8 mouse cellular contexts compared by ENCODE assay signal in genomic region chr7:126696303-126696702, GRCm38 (mm10). TPM values are rescaled to one million over a fixed set of nuclear protein-coding genes. Genes with fewer than 3 reads are reported as not detected.
DNase-seq lines count a peak whose midpoint lies in the region; ATAC-seq and TF ChIP-seq lines count a peak whose summit lies in the region.

No protein-coding gene starts in this region.

- no peaks in the 10 kb centered on the region for H3K9me3 ChIP-seq in embryonic facial prominence, embryonic 12.5 days
- no peaks in the 10 kb centered on the region for H3K9me3 ChIP-seq in intestine, embryonic 14.5 days (ENCODE audit: control insufficient read depth, low read length)
- no peaks in the 10 kb centered on the region for H3K9me3 ChIP-seq in neural tube, embryonic 12.5 days

- DNase-seq in left cerebral cortex, adult 2 months (ENCODE audit: extremely low spot score in 1 of 2, low spot score in 2 of 2), result no peak
- no peak for DNase-seq in left cerebral cortex, postnatal 25 days (ENCODE audit: low spot score in 2 of 2)
- no peak for DNase-seq in intestine, embryonic 14.5 days (ENCODE audit: low spot score)
- no peak for DNase-seq in right cerebral cortex, postnatal 10 days (ENCODE audit: low spot score in 2 of 2)
- no peak for DNase-seq in natural killer cell, adult 2 months (ENCODE audit: low spot score in 2 of 2)
- no peak for DNase-seq in ovary, adult 18-20 months (ENCODE audit: low spot score)

- TF ChIP-seq CTCF in left cerebral cortex, adult 2 months (IDR thresholded peaks at IDR 0.05), result no peak

- WGBS in embryonic facial prominence, embryonic 12.5 days, result 3% methylated on average over 17 of the region's 17 CpGs
- 4% methylated on average over 17 of the region's 17 CpGs for WGBS in intestine, embryonic 14.5 days
- 3% methylated on average over 17 of the region's 17 CpGs for WGBS in neural tube, embryonic 12.5 days

- peak overlapping the region; percentile 82 for H3K4me2 ChIP-seq in embryonic facial prominence, embryonic 12.5 days (replicated peaks)
- H3K4me2 ChIP-seq in intestine, embryonic 14.5 days (ENCODE audit: low read length), result peak overlapping the region; percentile 85
- peak overlapping the region; percentile 92 for H3K4me2 ChIP-seq in neural tube, embryonic 12.5 days (replicated peaks)

- H3K4me1 ChIP-seq in embryonic facial prominence, embryonic 12.5 days, result peaks cover 25% of the 10 kb centered on the region
- peaks cover 8% of the 10 kb centered on the region for H3K4me1 ChIP-seq in intestine, embryonic 14.5 days (replicated peaks; ENCODE audit: control insufficient read depth, insufficient read depth, low read length)
- H3K4me1 ChIP-seq in neural tube, embryonic 12.5 days, result peaks cover 33% of the 10 kb centered on the region

- H3K4me3 ChIP-seq in left cerebral cortex, adult 2 months, result peak overlapping the region; percentile 74
- peak overlapping the region; percentile 78 for H3K4me3 ChIP-seq in embryonic facial prominence, embryonic 12.5 days
- peak overlapping the region; percentile 63 for H3K4me3 ChIP-seq in intestine, embryonic 14.5 days (ENCODE audit: low read depth, low read length)
- peak overlapping the region; percentile 84 for H3K4me3 ChIP-seq in neural tube, embryonic 12.5 days

- ATAC-seq in embryonic facial prominence, embryonic 12.5 days (ENCODE audit: insufficient number of reproducible peaks, insufficient read depth, low FRiP score, low TSS enrichment), result no peak
- peak; percentile 7 for ATAC-seq in intestine, embryonic 14.5 days (replicated peaks; ENCODE audit: low FRiP score, low TSS enrichment, low read depth)
- no peak for ATAC-seq in neural tube, embryonic 12.5 days (ENCODE audit: low FRiP score, low read depth)

- no peaks in the 10 kb centered on the region for H3K27me3 ChIP-seq in embryonic facial prominence, embryonic 12.5 days
- no peaks in the 10 kb centered on the region for H3K27me3 ChIP-seq in intestine, embryonic 14.5 days (replicated peaks; ENCODE audit: control insufficient read depth, insufficient read depth, low read length)
- no peaks in the 10 kb centered on the region for H3K27me3 ChIP-seq in neural tube, embryonic 12.5 days (replicated peaks)

- H3K27ac ChIP-seq in left cerebral cortex, adult 2 months, result peak overlapping the region; percentile 73
- no peak overlapping the region for H3K27ac ChIP-seq in embryonic facial prominence, embryonic 12.5 days
- H3K27ac ChIP-seq in intestine, embryonic 14.5 days (ENCODE audit: low read depth), result no peak overlapping the region
- H3K27ac ChIP-seq in neural tube, embryonic 12.5 days, result no peak overlapping the region

- peaks cover 26% of the 10 kb centered on the region for H3K36me3 ChIP-seq in embryonic facial prominence, embryonic 12.5 days
- peaks cover 20% of the 10 kb centered on the region for H3K36me3 ChIP-seq in intestine, embryonic 14.5 days (ENCODE audit: control insufficient read depth, insufficient read depth, low read length)
- peaks cover 30% of the 10 kb centered on the region for H3K36me3 ChIP-seq in neural tube, embryonic 12.5 days

- intact Hi-C loops in left cerebral cortex, adult 2 months (cut with DNase I), result no loop called here
- intact Hi-C loops in left cerebral cortex, postnatal 25 days (cut with DNase I), result no loop called here

- H3K9ac ChIP-seq in embryonic facial prominence, embryonic 12.5 days, result peak overlapping the region; percentile 83
- peak overlapping the region; percentile 47 for H3K9ac ChIP-seq in intestine, embryonic 14.5 days (ENCODE audit: low read length)
- H3K9ac ChIP-seq in neural tube, embryonic 12.5 days, result peak overlapping the region; percentile 75

RNA-seq across cellular contexts. Expression of gene Slx1b, which starts 0.7 kb away (rescaled TPM):
- total RNA-seq in left cerebral cortex, adult 2 months (2021), result 10 to 100 TPM; 17.9 to 21.1 TPM
- total RNA-seq in left cerebral cortex, postnatal 25 days (2021), result 10 to 100 TPM; 14.4 to 17.0 TPM
- 13.4 and 13.5 TPM in 2 replicates for polyA plus RNA-seq in embryonic facial prominence, embryonic 12.5 days (2016; fragmentation: Nextera tagmentation; extraction: Ambion mirVana)
- polyA plus RNA-seq in intestine, embryonic 14.5 days (2014; fragmentation: Nextera tagmentation; extraction: Ambion mirVana), result 7.1 and 8.4 TPM in 2 replicates
- polyA plus RNA-seq in neural tube, embryonic 12.5 days (2016; fragmentation: Nextera tagmentation; extraction: Ambion mirVana), result 17.9 and 19.0 TPM in 2 replicates

RNA-seq across cellular contexts. Expression of gene Bola2, which starts 1.1 kb away (rescaled TPM):
- 100 to 1,000 TPM; 100 to 106 TPM for total RNA-seq in left cerebral cortex, adult 2 months (2021)
- total RNA-seq in left cerebral cortex, postnatal 25 days (2021), result 100 to 1,000 TPM in 1 of 2 experiments, 10 to 100 TPM in 1; 92.0 to 102 TPM
- polyA plus RNA-seq in embryonic facial prominence, embryonic 12.5 days (2016; fragmentation: Nextera tagmentation; extraction: Ambion mirVana), result 138 and 141 TPM in 2 replicates
- polyA plus RNA-seq in intestine, embryonic 14.5 days (2014; fragmentation: Nextera tagmentation; extraction: Ambion mirVana), result 140 and 159 TPM in 2 replicates
- polyA plus RNA-seq in neural tube, embryonic 12.5 days (2016; fragmentation: Nextera tagmentation; extraction: Ambion mirVana), result 160 and 164 TPM in 2 replicates

RNA-seq across cellular contexts. Expression of gene Coro1a, which starts 11.3 kb away (rescaled TPM):
- 100 to 1,000 TPM; 164 to 185 TPM for total RNA-seq in left cerebral cortex, adult 2 months (2021)
- 100 to 1,000 TPM; 163 to 167 TPM for total RNA-seq in left cerebral cortex, postnatal 25 days (2021)
- polyA plus RNA-seq in embryonic facial prominence, embryonic 12.5 days (2016; fragmentation: Nextera tagmentation; extraction: Ambion mirVana), result 37.8 and 39.0 TPM in 2 replicates
- 35.1 and 35.9 TPM in 2 replicates for polyA plus RNA-seq in intestine, embryonic 14.5 days (2014; fragmentation: Nextera tagmentation; extraction: Ambion mirVana)
- polyA plus RNA-seq in neural tube, embryonic 12.5 days (2016; fragmentation: Nextera tagmentation; extraction: Ambion mirVana), result 70.5 and 71.5 TPM in 2 replicates

RNA-seq across cellular contexts. Expression of gene Sult1a1, which starts 20.1 kb away (rescaled TPM):
- 10 to 100 TPM; 10.8 to 13.6 TPM for total RNA-seq in left cerebral cortex, adult 2 months (2021)
- 10 to 100 TPM; 11.7 to 19.3 TPM for total RNA-seq in left cerebral cortex, postnatal 25 days (2021)
- 0.97 and 1.6 TPM in 2 replicates for polyA plus RNA-seq in embryonic facial prominence, embryonic 12.5 days (2016; fragmentation: Nextera tagmentation; extraction: Ambion mirVana)
- 3.5 and 3.8 TPM in 2 replicates for polyA plus RNA-seq in intestine, embryonic 14.5 days (2014; fragmentation: Nextera tagmentation; extraction: Ambion mirVana)
- polyA plus RNA-seq in neural tube, embryonic 12.5 days (2016; fragmentation: Nextera tagmentation; extraction: Ambion mirVana), result 0.54 and 0.79 TPM in 2 replicates

RNA-seq across cellular contexts. Expression of gene Sgf29, which starts 47.2 kb away (rescaled TPM):
- 10 to 100 TPM; 30.2 to 33.5 TPM for total RNA-seq in left cerebral cortex, adult 2 months (2021)
- 10 to 100 TPM; 31.1 to 35.4 TPM for total RNA-seq in left cerebral cortex, postnatal 25 days (2021)
- 43.6 and 48.2 TPM in 2 replicates for polyA plus RNA-seq in embryonic facial prominence, embryonic 12.5 days (2016; fragmentation: Nextera tagmentation; extraction: Ambion mirVana)
- 53.4 and 64.5 TPM in 2 replicates for polyA plus RNA-seq in intestine, embryonic 14.5 days (2014; fragmentation: Nextera tagmentation; extraction: Ambion mirVana)
- polyA plus RNA-seq in neural tube, embryonic 12.5 days (2016; fragmentation: Nextera tagmentation; extraction: Ambion mirVana), result 40.0 and 53.2 TPM in 2 replicates
